Mouse (Mus musculus): ENCODE data around the gene Lcn12.
A peak's percentile ranks its signal among the peaks of the same experiment; 100 is the strongest.

Gene Lcn12

DNA sequence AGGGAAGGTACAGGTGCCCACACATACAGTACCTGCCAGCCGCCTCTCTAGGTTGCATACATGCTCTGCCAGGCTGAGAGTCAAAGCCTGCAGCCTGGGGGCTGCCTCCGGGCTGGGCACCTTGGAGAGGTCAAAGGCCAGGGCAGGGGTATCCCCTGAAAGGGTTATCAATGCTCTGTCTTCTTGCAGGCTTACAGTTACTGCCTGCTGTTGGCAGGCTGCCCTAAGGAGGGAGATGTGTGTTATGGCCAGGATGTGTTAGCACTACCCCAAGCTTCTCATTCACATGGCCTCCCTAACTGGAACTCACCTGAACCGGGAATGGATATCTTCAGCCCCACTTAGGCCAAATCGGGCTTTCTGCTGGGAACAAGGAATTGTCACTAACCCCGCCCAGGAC is 33.6 kb downstream of the Lcn12 start:
- peak; percentile 40 for DNase-seq

- no peak for DNase-seq
Measured at GRCm38 (mm10) chr2:25458911-25459310, 34.8 kb downstream of the Lcn12 start.

GRCm38 (mm10) chr2:25457022-25457896 is 36.5 kb downstream of the Lcn12 start:
- DNase-seq: no peak

GRCm38 (mm10) chr2:25456205-25456953 is 37.3 kb downstream of the Lcn12 start, which contains the start of gene Clic3:
Gene Clic3, plus strand, starts transcription at chr2:25456838.
- DNase-seq: no peak

GRCm38 (mm10) chr2:25452951-25453350 is 40.8 kb downstream of the Lcn12 start:
- DNase-seq: no peak

- DNase-seq: no peak
Measured at GRCm38 (mm10) chr2:25450853-25451647, 42.7 kb downstream of the Lcn12 start.

DNA sequence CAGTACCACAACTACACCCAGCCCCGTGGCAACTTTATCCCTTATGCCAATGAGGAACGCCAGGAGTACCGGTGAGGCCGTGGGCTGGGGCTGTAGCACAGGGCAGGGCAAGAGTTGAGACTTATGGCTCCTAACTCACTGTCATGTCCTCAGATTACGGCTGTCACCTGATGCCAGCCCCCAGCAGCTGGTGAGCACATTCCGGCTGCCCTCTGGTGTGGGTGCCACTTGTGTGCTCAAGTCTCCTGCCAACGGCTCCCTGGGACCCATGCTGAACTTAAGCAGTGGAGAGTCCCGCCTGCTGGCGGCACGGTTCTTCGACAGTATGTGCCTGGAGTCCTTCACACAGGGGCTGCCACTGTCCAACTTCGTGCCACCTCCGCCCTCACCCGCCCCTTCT is 51.0 kb downstream of the Lcn12 start:
- DNase-seq: no peak

DNA sequence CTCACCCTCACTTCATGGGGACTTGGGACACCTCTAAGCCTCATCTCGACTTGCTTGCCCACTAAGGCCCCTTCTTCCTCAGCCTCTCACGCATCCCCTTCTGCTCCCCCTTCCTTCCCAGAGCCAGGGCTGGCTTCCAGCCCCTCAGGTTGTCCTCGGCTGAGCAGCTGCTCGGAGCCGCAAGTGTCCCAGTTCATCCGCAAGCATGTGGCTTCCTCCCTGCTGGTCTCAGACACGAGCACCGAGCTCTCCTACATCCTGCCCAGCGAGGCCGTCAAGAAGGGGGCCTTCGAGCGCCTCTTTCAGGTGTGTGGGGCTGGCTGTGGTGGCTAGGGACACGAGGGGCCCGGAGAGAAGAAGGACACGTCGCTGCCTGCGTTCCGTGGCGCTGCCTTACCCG is 52.6 kb downstream of the Lcn12 start:
- no peak for DNase-seq
